Mouse (Mus musculus): ENCODE measurements around the gene Acot10. TPM values are rescaled to one million over a fixed set of nuclear protein-coding genes. Genes with fewer than 3 reads are reported as not detected.

Gene Acot10
- not detected in 2 replicates for total RNA-seq (2023)

DNA sequence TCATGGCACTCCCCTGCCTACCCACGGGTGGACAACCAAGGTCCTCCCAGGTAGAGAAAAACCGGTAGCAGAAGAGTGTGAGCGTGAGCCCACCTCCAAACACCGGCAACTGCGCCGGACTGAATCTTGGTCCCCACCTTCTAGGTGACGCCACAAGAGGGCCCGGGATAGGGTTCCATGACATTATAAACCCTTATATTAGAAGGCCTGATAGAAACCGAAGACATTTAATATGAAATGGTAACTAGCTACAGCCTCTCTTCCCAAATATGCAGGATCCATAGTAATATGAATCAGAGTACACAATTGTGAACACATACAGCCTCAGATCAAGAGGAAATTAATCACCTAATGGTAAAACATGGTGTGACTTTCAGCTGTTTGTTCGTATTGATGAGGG, at the start of gene Acot10:
Gene Acot10 (minus strand): TSS at position 101 of the 400 bp plus-strand sequence.

Other genes with a start within 250 kb of the Acot10 start
- not detected in 2 replicates for gene Cdh12, start 217.5 kb downstream of the Acot10 start, total RNA-seq (2023)

All from neutrophil, adult 65 days (primary cell).